Mouse (Mus musculus) mesoderm, embryonic 11.5 days (tissue): ENCODE results near the gene Chmp2b.

Experiments used
- DNase-seq: peaks from one replicate; pipeline ENCODE4 v3.0.0-alpha.2; 2012; ENCODE audit warnings: low read depth, low spot score

The Chmp2b gene

GRCm38 (mm10) chr16:65526695-65527094 lies 35.8 kb downstream of the Chmp2b start:
- no peak for DNase-seq

- DNase-seq: no peak
These were observed 36.5 kb downstream of the Chmp2b start for GRCm38 (mm10) chr16:65526004-65526403.

- DNase-seq: no peak
These were observed 42.3 kb downstream of the Chmp2b start, which contains the start of gene Pou1f1 for GRCm38 (mm10) chr16:65520211-65520610. TSS of gene Pou1f1 (plus strand) at chr16:65520511.

- peak; percentile 12 for DNase-seq
These were observed 48.3 kb downstream of the Chmp2b start for GRCm38 (mm10) chr16:65514223-65514622.

- peak; percentile 52 for DNase-seq
These were observed 65.5 kb downstream of the Chmp2b start for GRCm38 (mm10) chr16:65497049-65497448.

GRCm38 (mm10) chr16:65496030-65496429 lies 66.5 kb downstream of the Chmp2b start:
- DNase-seq: no peak
